In genomic region chr2:13009261-13009972, GRCm38 (mm10) we compare ENCODE assay signal across 8 mouse cellular contexts. TPM values are rescaled to one million over a fixed set of nuclear protein-coding genes. Genes with fewer than 3 reads are reported as not detected.
DNase-seq lines count a peak whose midpoint lies in the region; ATAC-seq and TF ChIP-seq lines count a peak whose summit lies in the region.

No protein-coding gene starts in this region.

- H3K4me1 ChIP-seq in lung, postnatal 0 days (ENCODE audit: insufficient read depth, low read depth, low read length) = peaks cover 12% of the 10 kb centered on the region; the same call in 1 of the 2 replicates
- peaks cover 6% of the 10 kb centered on the region; the same call in 1 of the 2 replicates for H3K4me1 ChIP-seq in forebrain, embryonic 11.5 days (replicated peaks; ENCODE audit: control insufficient read depth, insufficient read depth, low read length)
- H3K4me1 ChIP-seq in midbrain, embryonic 10.5 days = peaks cover 30% of the 10 kb centered on the region

- no peaks in the 10 kb centered on the region for H3K36me3 ChIP-seq in lung, postnatal 0 days (ENCODE audit: insufficient read depth, low read length)
- no peaks in the 10 kb centered on the region for H3K36me3 ChIP-seq in forebrain, embryonic 11.5 days (ENCODE audit: control insufficient read depth, insufficient read depth, low read length)
- H3K36me3 ChIP-seq in midbrain, embryonic 10.5 days = no peaks in the 10 kb centered on the region

- peak overlapping the region; percentile 51 for H3K4me3 ChIP-seq in lung, postnatal 0 days (ENCODE audit: low read depth, low read length)
- peak overlapping the region; percentile 51 for H3K4me3 ChIP-seq in forebrain, embryonic 11.5 days (ENCODE audit: low read depth, low read length)
- peak overlapping the region; percentile 74 for H3K4me3 ChIP-seq in midbrain, embryonic 10.5 days

- H3K9ac ChIP-seq in lung, postnatal 0 days (replicated peaks; ENCODE audit: low read depth) = no peak overlapping the region
- H3K9ac ChIP-seq in forebrain, embryonic 11.5 days (ENCODE audit: low read length) = no peak overlapping the region

- no peaks in the 10 kb centered on the region for H3K9me3 ChIP-seq in lung, postnatal 0 days (ENCODE audit: low read length)
- H3K9me3 ChIP-seq in forebrain, embryonic 11.5 days (ENCODE audit: control insufficient read depth, low read length) = no peaks in the 10 kb centered on the region
- H3K9me3 ChIP-seq in midbrain, embryonic 10.5 days (replicated peaks) = no peaks in the 10 kb centered on the region

- H3K27me3 ChIP-seq in lung, postnatal 0 days (replicated peaks; ENCODE audit: insufficient read depth, low read length) = peaks cover 27% of the 10 kb centered on the region
- peaks cover 40% of the 10 kb centered on the region for H3K27me3 ChIP-seq in forebrain, embryonic 11.5 days (ENCODE audit: control insufficient read depth, insufficient read depth, low read length)
- H3K27me3 ChIP-seq in midbrain, embryonic 10.5 days (ENCODE audit: low read depth, poor library complexity, severe bottlenecking) = peaks cover 75% of the 10 kb centered on the region

- DNase-seq in lung, postnatal 0 days (ENCODE audit: low spot score) = no peak
- no peak for DNase-seq in lung, postnatal 4 days
- DNase-seq in forebrain, embryonic 11.5 days (ENCODE audit: low spot score) = peak; percentile 57
- peak; percentile 22 for DNase-seq in kidney, adult 9 months
- DNase-seq in midbrain, embryonic 10.5 days (ENCODE audit: low spot score) = peak; percentile 47
- DNase-seq in yolk sac, embryonic 10.5 days (ENCODE audit: low spot score) = peak; percentile 7
- no peak for DNase-seq in cerebellum, adult 11 months
- no peak for DNase-seq in adrenal gland, postnatal 25 days

- no peak overlapping the region for H3K27ac ChIP-seq in lung, postnatal 0 days (ENCODE audit: low read length)
- no peak overlapping the region for H3K27ac ChIP-seq in forebrain, embryonic 11.5 days (ENCODE audit: low read depth, low read length)
- H3K27ac ChIP-seq in midbrain, embryonic 10.5 days (replicated peaks) = no peak overlapping the region

- no peak for ATAC-seq in lung, postnatal 0 days
- ATAC-seq in forebrain, embryonic 11.5 days (replicated peaks; ENCODE audit: low FRiP score) = peak; percentile 32

- TF ChIP-seq CTCF in lung, postnatal 0 days (IDR thresholded peaks at IDR 0.05) = no peak

- no peak for TF ChIP-seq EP300 in lung, postnatal 0 days (IDR thresholded peaks at IDR 0.05)

- 17% methylated on average over 18 of the region's 18 CpGs for WGBS in lung, postnatal 0 days
- WGBS in forebrain, embryonic 11.5 days = 3% methylated on average over 18 of the region's 18 CpGs
- WGBS in midbrain, embryonic 10.5 days = 3% methylated on average over 18 of the region's 18 CpGs

- peak overlapping the region; percentile 90 for H3K4me2 ChIP-seq in lung, postnatal 0 days (replicated peaks; ENCODE audit: low read depth, low read length)
- peak overlapping the region; percentile 99 for H3K4me2 ChIP-seq in forebrain, embryonic 11.5 days (ENCODE audit: low read depth, low read length, severe bottlenecking)

RNA-seq across cellular contexts. Expression of gene C1ql3, which starts 2.2 kb away (rescaled TPM):
- 0.10 and 0.12 TPM in 2 replicates for polyA plus RNA-seq in lung, postnatal 0 days (2015; fragmentation: Nextera tagmentation; extraction: Ambion mirVana)
- 0.20 and 0.32 TPM in 2 replicates for polyA plus RNA-seq in forebrain, embryonic 11.5 days (2014; fragmentation: Nextera tagmentation; extraction: Ambion mirVana)
- 0.51 and 0.72 TPM in 2 replicates for polyA plus RNA-seq in midbrain, embryonic 10.5 days (2016; fragmentation: Nextera tagmentation; extraction: Ambion mirVana)
- total RNA-seq in adrenal gland, postnatal 25 days (2021) = not detected in 2 replicates

Comparison
In these comparisons a context has a peak if more than half of its experiments do, and no peak if none do; other contexts are left out.
1. DNase-seq: peak in forebrain, embryonic 11.5 days (single experiment), kidney, adult 9 months (single experiment), midbrain, embryonic 10.5 days (single experiment) and yolk sac, embryonic 10.5 days (single experiment); none in lung, postnatal 0 days (single experiment), lung, postnatal 4 days (0 of 2), cerebellum, adult 11 months (single experiment) and adrenal gland, postnatal 25 days (single experiment).
2. Peak in every context shown above with its lines, with median percentiles within 50 percentile points of each other: H3K4me3 ChIP-seq.